Mouse (Mus musculus): ENCODE measurements at regions not wholly inside any gene's neighbourhood (a gene's known extent, or its start where the extent isn't known, plus 50 kb on each side); places are given as distances from the start of the nearest gene placed in this dataset.

DNA sequence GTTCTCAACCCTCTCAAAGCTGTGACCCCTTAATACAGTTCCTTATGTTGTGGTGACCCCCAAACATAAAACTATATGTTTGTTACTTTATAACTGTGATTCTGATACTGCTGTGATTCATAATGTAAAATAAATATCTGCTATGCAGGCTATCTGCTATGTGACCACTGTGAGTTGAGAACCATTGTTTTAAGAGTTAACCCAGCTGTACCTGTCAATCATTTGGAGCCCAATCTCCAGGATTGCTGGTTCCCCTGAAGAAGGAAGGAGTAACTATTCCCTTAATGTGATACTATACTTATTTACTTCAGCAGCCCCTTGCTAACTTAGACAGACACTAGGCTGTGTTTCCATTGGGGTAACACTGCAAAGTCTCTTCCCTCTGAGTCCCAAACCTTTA lies 400.5 kb downstream of the Nbas start:
- no peak for DNase-seq (ENCODE audit: low spot score)

DNA sequence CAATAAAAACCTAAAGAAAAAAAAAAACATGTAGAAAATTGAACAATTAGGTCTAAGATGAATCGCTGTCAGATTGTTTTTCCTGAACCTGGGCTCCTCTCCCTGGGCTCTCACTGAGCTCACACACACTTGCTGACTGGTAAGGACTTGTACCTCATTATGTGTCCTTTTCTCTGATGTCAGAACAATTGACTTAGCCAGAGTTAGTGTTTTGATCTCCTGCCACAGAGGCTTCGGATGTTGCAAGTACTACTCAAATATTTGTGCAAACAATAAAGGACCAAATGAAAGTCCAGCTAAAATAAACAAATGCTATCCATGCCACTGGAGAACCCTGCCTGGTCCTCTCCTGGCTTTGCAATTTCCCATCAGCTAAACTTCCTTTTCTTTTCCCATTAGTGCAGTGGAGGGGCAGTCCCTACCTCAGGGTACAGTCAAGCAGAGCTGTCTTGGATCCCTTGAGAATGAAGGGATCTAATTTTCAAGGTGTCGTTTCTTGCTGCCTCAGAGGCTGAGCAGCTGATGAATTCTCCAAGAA lies 399.6 kb downstream of the Nbas start:
- no peak for DNase-seq (ENCODE audit: low spot score)

DNA sequence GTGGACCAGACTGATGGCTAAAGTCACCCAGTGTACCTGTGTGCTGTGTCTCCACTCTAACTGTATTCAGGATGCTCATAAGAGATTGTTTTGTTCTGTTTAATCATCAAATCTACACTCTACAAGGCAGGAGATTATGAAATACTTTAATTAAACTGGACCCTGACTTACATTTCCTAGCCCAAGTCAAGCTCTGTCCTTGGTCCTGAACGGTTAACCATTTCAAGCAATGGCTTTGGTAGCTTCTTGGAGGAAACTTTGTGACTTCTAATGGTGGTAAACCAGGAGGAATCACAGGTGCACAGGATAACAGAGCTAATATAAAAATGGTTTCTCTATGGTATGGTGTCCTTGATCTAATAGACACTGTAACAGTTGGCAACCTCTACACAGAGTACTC lies 370.4 kb downstream of the Nbas start:
- DNase-seq (ENCODE audit: low spot score) = no peak
